In genomic region chr16:31546828-31547224, GRCm38 (mm10) we compare ENCODE assay signal across 11 mouse cellular contexts.
DNase-seq lines count a peak whose midpoint lies in the region; ATAC-seq and TF ChIP-seq lines count a peak whose summit lies in the region.
"Had no signal": no experiment of that assay in that cellular context is flagged by ENCODE, and none has a peak within 500 bp of the region (broad histone marks: within the 10 kb centered on the region; RNA-seq: fewer than 3 reads in every experiment).

No protein-coding gene starts in this region.

- H3K36me3 ChIP-seq in heart, embryonic 12.5 days, result no peaks in the 10 kb centered on the region
- H3K36me3 ChIP-seq in heart, embryonic 11.5 days (ENCODE audit: control insufficient read depth, insufficient read depth, low read length), result no peaks in the 10 kb centered on the region
- H3K36me3 ChIP-seq in embryonic facial prominence, embryonic 12.5 days, result no peaks in the 10 kb centered on the region
- H3K36me3 ChIP-seq in hindbrain, postnatal 0 days (ENCODE audit: insufficient read depth, low read length), result no peaks in the 10 kb centered on the region
- H3K36me3 ChIP-seq in neural tube, embryonic 15.5 days, result no peaks in the 10 kb centered on the region
- H3K36me3 ChIP-seq: liver, embryonic 15.5 days had no signal

- no peak for ATAC-seq in heart, embryonic 12.5 days (ENCODE audit: insufficient number of reproducible peaks, low FRiP score)
- ATAC-seq in heart, embryonic 11.5 days (replicated peaks; ENCODE audit: insufficient number of reproducible peaks, low FRiP score, low TSS enrichment), result no peak
- no peak for ATAC-seq in embryonic facial prominence, embryonic 12.5 days (ENCODE audit: insufficient number of reproducible peaks, insufficient read depth, low FRiP score, low TSS enrichment)
- ATAC-seq in hindbrain, postnatal 0 days, result no peak
- ATAC-seq in neural tube, embryonic 15.5 days (ENCODE audit: low FRiP score), result peak; percentile 71

- DNase-seq in hindbrain, postnatal 0 days (ENCODE audit: low spot score), result peak; percentile 42
- DNase-seq in lung, postnatal 4 days, result no peak
- DNase-seq in adrenal gland, postnatal 4 days (ENCODE audit: low spot score in 2 of 2), result no peak
- DNase-seq in kidney, postnatal 4 days, result no peak
- DNase-seq: kidney, adult 18-20 months; thymus, adult 18-20 months had no signal

- H3K9me3 ChIP-seq in heart, embryonic 12.5 days (replicated peaks), result no peaks in the 10 kb centered on the region
- no peaks in the 10 kb centered on the region for H3K9me3 ChIP-seq in heart, embryonic 11.5 days (replicated peaks; ENCODE audit: control insufficient read depth, low read length)
- H3K9me3 ChIP-seq in embryonic facial prominence, embryonic 12.5 days, result no peaks in the 10 kb centered on the region
- H3K9me3 ChIP-seq in hindbrain, postnatal 0 days (ENCODE audit: low read length), result no peaks in the 10 kb centered on the region
- H3K9me3 ChIP-seq in neural tube, embryonic 15.5 days (replicated peaks), result no peaks in the 10 kb centered on the region
- H3K9me3 ChIP-seq: liver, embryonic 15.5 days had no signal

- H3K9ac ChIP-seq in heart, embryonic 12.5 days, result no peak overlapping the region
- no peak overlapping the region for H3K9ac ChIP-seq in heart, embryonic 11.5 days (ENCODE audit: low read depth, low read length)
- no peak overlapping the region for H3K9ac ChIP-seq in embryonic facial prominence, embryonic 12.5 days
- H3K9ac ChIP-seq in hindbrain, postnatal 0 days (replicated peaks; ENCODE audit: low read length), result no peak overlapping the region
- no peak overlapping the region for H3K9ac ChIP-seq in neural tube, embryonic 15.5 days (replicated peaks)
- H3K9ac ChIP-seq: liver, embryonic 15.5 days had no signal

- H3K27ac ChIP-seq in heart, embryonic 12.5 days (ENCODE audit: poor library complexity, severe bottlenecking), result no peak overlapping the region
- no peak overlapping the region for H3K27ac ChIP-seq in heart, embryonic 11.5 days (ENCODE audit: low read depth, low read length)
- peak overlapping the region; percentile 71 for H3K27ac ChIP-seq in embryonic facial prominence, embryonic 12.5 days
- H3K27ac ChIP-seq in hindbrain, postnatal 0 days, result no peak overlapping the region
- peak overlapping the region; percentile 72 for H3K27ac ChIP-seq in neural tube, embryonic 15.5 days (replicated peaks)
- H3K27ac ChIP-seq: liver, embryonic 15.5 days had no signal

- WGBS in heart, embryonic 12.5 days, result 20% methylated on average over 2 of the region's 2 CpGs
- 25% methylated on average over 1 of the region's 2 CpGs for WGBS in heart, embryonic 11.5 days (ENCODE audit: insufficient replicate concordance)
- WGBS in embryonic facial prominence, embryonic 12.5 days, result 0% methylated on average over 2 of the region's 2 CpGs
- WGBS in hindbrain, postnatal 0 days, result 0% methylated on average over 2 of the region's 2 CpGs
- WGBS in neural tube, embryonic 15.5 days, result 3% methylated on average over 2 of the region's 2 CpGs

- TF ChIP-seq CTCF in hindbrain, postnatal 0 days (IDR thresholded peaks at IDR 0.05; ENCODE audit: low read depth), result no peak

- H3K27me3 ChIP-seq in heart, embryonic 12.5 days (replicated peaks), result peaks cover 28% of the 10 kb centered on the region
- peaks cover 19% of the 10 kb centered on the region for H3K27me3 ChIP-seq in heart, embryonic 11.5 days (ENCODE audit: control insufficient read depth, insufficient read depth, low read length)
- H3K27me3 ChIP-seq in embryonic facial prominence, embryonic 12.5 days, result peaks cover 2% of the 10 kb centered on the region; the same call in 1 of the 2 replicates
- H3K27me3 ChIP-seq in hindbrain, postnatal 0 days (ENCODE audit: insufficient read depth, low read length), result 0 out of 2 replicates have a peak, but pooled peaks cover 4% of the 10 kb centered on the region
- H3K27me3 ChIP-seq in neural tube, embryonic 15.5 days (replicated peaks), result no peaks in the 10 kb centered on the region

- peaks cover 15% of the 10 kb centered on the region for H3K4me1 ChIP-seq in heart, embryonic 12.5 days (replicated peaks)
- peaks cover 11% of the 10 kb centered on the region for H3K4me1 ChIP-seq in heart, embryonic 11.5 days (ENCODE audit: control insufficient read depth, insufficient read depth, low read length)
- peaks cover 38% of the 10 kb centered on the region for H3K4me1 ChIP-seq in embryonic facial prominence, embryonic 12.5 days
- H3K4me1 ChIP-seq in hindbrain, postnatal 0 days (ENCODE audit: insufficient read depth, low read length), result 0 out of 2 replicates have a peak, but pooled peaks cover 14% of the 10 kb centered on the region
- H3K4me1 ChIP-seq in neural tube, embryonic 15.5 days, result peaks cover 37% of the 10 kb centered on the region

- H3K4me3 ChIP-seq in heart, embryonic 12.5 days, result no peak overlapping the region
- H3K4me3 ChIP-seq in heart, embryonic 11.5 days (ENCODE audit: low read depth, low read length), result no peak overlapping the region
- H3K4me3 ChIP-seq in embryonic facial prominence, embryonic 12.5 days, result no peak overlapping the region
- no peak overlapping the region for H3K4me3 ChIP-seq in hindbrain, postnatal 0 days (ENCODE audit: low read length)
- H3K4me3 ChIP-seq in neural tube, embryonic 15.5 days (replicated peaks), result no peak overlapping the region
- H3K4me3 ChIP-seq: liver, embryonic 15.5 days had no signal

- H3K4me2 ChIP-seq in heart, embryonic 12.5 days, result peak overlapping the region; percentile 66
- no peak overlapping the region for H3K4me2 ChIP-seq in heart, embryonic 11.5 days
- H3K4me2 ChIP-seq in embryonic facial prominence, embryonic 12.5 days (replicated peaks), result peak overlapping the region; percentile 36
- H3K4me2 ChIP-seq in hindbrain, postnatal 0 days (ENCODE audit: low read depth, low read length), result no peak overlapping the region
- peak overlapping the region; percentile 54 for H3K4me2 ChIP-seq in neural tube, embryonic 15.5 days
- H3K4me2 ChIP-seq: liver, embryonic 15.5 days had no signal

Comparison
In these comparisons a context has a peak if more than half of its experiments do, and no peak if none do; other contexts are left out.
1. H3K4me2 ChIP-seq: peak in heart, embryonic 12.5 days (single experiment), embryonic facial prominence, embryonic 12.5 days (single experiment) and neural tube, embryonic 15.5 days (single experiment); none in heart, embryonic 11.5 days (single experiment) and hindbrain, postnatal 0 days (single experiment).
2. H3K27ac ChIP-seq: peak in embryonic facial prominence, embryonic 12.5 days (single experiment) and neural tube, embryonic 15.5 days (single experiment); none in heart, embryonic 12.5 days (single experiment), heart, embryonic 11.5 days (single experiment) and hindbrain, postnatal 0 days (single experiment).